Mouse (Mus musculus) neural tube, embryonic 11.5 days (tissue): Measurements from ENCODE around the gene Krt8. TPM values are rescaled to one million over a fixed set of nuclear protein-coding genes. Genes with fewer than 3 reads are reported as not detected.

Experiments
- ATAC-seq: fragments of 200-750 bp; cut with Nextera tagmentation; 2 replicates; pipeline ENCODE4 v1.8.0; 2017; ENCODE audit warnings: moderate number of reproducible peaks, mild to moderate bottlenecking, moderate TSS enrichment, moderate library complexity; ENCODE audit not compliant: insufficient read depth, low FRiP score, low TSS enrichment
- DNase-seq: peaks from one replicate; pipeline ENCODE4 v3.0.0-alpha.2; 2015; ENCODE audit warnings: low spot score
- H3K27ac ChIP-seq: fragments of 300-500 bp; sonication (generic); 2 replicates; pipeline ENCODE4 v1.5.1; 2014; ENCODE audit warnings: low read depth, mild to moderate bottlenecking, low read length
- H3K27me3 ChIP-seq: fragments of 300-500 bp; sonication (generic); 2 replicates; pipeline ENCODE4 v1.6.1; 2014; ENCODE audit warnings: mild to moderate bottlenecking, low read length, mixed read lengths; ENCODE audit not compliant: control insufficient read depth, insufficient read depth
- H3K36me3 ChIP-seq: fragments of 300-500 bp; sonication (generic); 2 replicates; pipeline ENCODE4 v1.6.1; 2014; ENCODE audit warnings: mild to moderate bottlenecking, low read length, moderate library complexity, mixed read lengths; ENCODE audit not compliant: control insufficient read depth, insufficient read depth
- H3K4me1 ChIP-seq: fragments of 300-500 bp; sonication (generic); 2 replicates; pipeline ENCODE4 v1.6.1; 2014; ENCODE audit warnings: low read length, mixed read lengths; ENCODE audit not compliant: control insufficient read depth, insufficient read depth
- H3K4me2 ChIP-seq: fragments of 300-500 bp; sonication (generic); 2 replicates; pipeline ENCODE4 v1.6.1; 2014; ENCODE audit warnings: low read depth, mild to moderate bottlenecking, moderate library complexity
- H3K4me3 ChIP-seq: fragments of 300-500 bp; sonication (generic); 2 replicates; pipeline ENCODE4 v1.5.1; 2014; ENCODE audit warnings: low read depth, low read length
- H3K9ac ChIP-seq: fragments of 300-500 bp; sonication (generic); 2 replicates; pipeline ENCODE4 v1.6.1; 2014; ENCODE audit warnings: mild to moderate bottlenecking, low read length
- H3K9me3 ChIP-seq: fragments of 300-500 bp; sonication (generic); 2 replicates; pipeline ENCODE4 v1.6.1; 2016; ENCODE audit warnings: low read length; ENCODE audit not compliant: control insufficient read depth
- WGBS: fragments of 180-500 bp; shearing (Covaris S2); extraction: QIAGEN DNeasy Blood & Tissue Kit; methylation state at CpG from one replicate; pipeline ENCODE4 v1.1.7; 2014; 5-methylcytosine and 5-hydroxymethylcytosine counted together
- polyA plus RNA-seq: library from polyadenylated mRNA; unstranded; fragments of >200 nt; fragmentation: Nextera tagmentation; extraction: Ambion mirVana; gene quantifications from 2 replicates; pipeline ENCODE4 v1.2.1, GENCODE M21; 2014

The Krt8 gene
- 13.1 and 13.5 TPM in 2 replicates for polyA plus RNA-seq

GRCm38 (mm10) chr15:102004189-102004588, at the start of gene Krt8:
Gene Krt8 (minus strand): TSS chr15:102004482.
- Histone ChIP-seq H3K4me3 (peak within 1 kb of the TSS; percentile 28), H3K27ac (no peak within 1 kb of the TSS), H3K9ac (peak within 1 kb of the TSS; percentile 44; the same call in 1 of the 2 replicates), H3K9me3 (no peaks in the 10 kb centered on the region), H3K4me2 (peak within 1 kb of the TSS; percentile 45), H3K4me1 (peaks cover 7% of the 10 kb centered on the region; the same call in 1 of the 2 replicates), H3K27me3 (peaks cover 43% of the 10 kb centered on the region), H3K36me3 (no peaks in the 10 kb centered on the region)
- DNase-seq (no peak), ATAC-seq (no peak)
- WGBS: 17% methylated on average over 11 of the region's 11 CpGs

GRCm38 (mm10) chr15:102051920-102052683, 47.8 kb upstream of the Krt8 start:
- Histone ChIP-seq H3K9me3 (no peaks in the 10 kb centered on the region), H3K27ac (no peak overlapping the region), H3K27me3 (no peaks in the 10 kb centered on the region), H3K4me1 (no peaks in the 10 kb centered on the region), H3K9ac (peak overlapping the region; percentile 65), H3K4me3 (peak overlapping the region; percentile 41), H3K36me3 (no peaks in the 10 kb centered on the region), H3K4me2 (peak overlapping the region; percentile 80)
- under 1% methylated on average over 26 of the region's 33 CpGs for WGBS
- ATAC-seq: peak; percentile 63
- peak; percentile 74 for DNase-seq

GRCm38 (mm10) chr15:102049871-102050270, 45.6 kb upstream of the Krt8 start:
- DNase-seq (no peak), ATAC-seq (no peak)
- Histone ChIP-seq H3K27ac (no peak overlapping the region), H3K4me2 (no peak overlapping the region), H3K9ac (no peak overlapping the region), H3K4me1 (no peaks in the 10 kb centered on the region), H3K9me3 (no peaks in the 10 kb centered on the region), H3K36me3 (no peaks in the 10 kb centered on the region), H3K4me3 (no peak overlapping the region), H3K27me3 (no peaks in the 10 kb centered on the region)

GRCm38 (mm10) chr15:102048006-102048405, 43.7 kb upstream of the Krt8 start:
- Histone ChIP-seq H3K9ac (no peak overlapping the region), H3K9me3 (no peaks in the 10 kb centered on the region), H3K36me3 (no peaks in the 10 kb centered on the region), H3K4me3 (no peak overlapping the region), H3K4me2 (no peak overlapping the region), H3K27ac (no peak overlapping the region), H3K4me1 (no peaks in the 10 kb centered on the region), H3K27me3 (no peaks in the 10 kb centered on the region)
- WGBS: 88% methylated on average over 6 of the region's 6 CpGs
- ATAC-seq (no peak), DNase-seq (no peak)

- H3K4me3 ChIP-seq: no peak overlapping the region
- no peak for ATAC-seq
- no peaks in the 10 kb centered on the region for H3K4me1 ChIP-seq
- no peak for DNase-seq
- no peaks in the 10 kb centered on the region for H3K27me3 ChIP-seq
- 90% methylated on average over 10 of the region's 10 CpGs for WGBS
- H3K4me2 ChIP-seq: no peak overlapping the region
- no peaks in the 10 kb centered on the region for H3K9me3 ChIP-seq
- H3K27ac ChIP-seq: no peak overlapping the region
- H3K36me3 ChIP-seq: no peaks in the 10 kb centered on the region
- no peak overlapping the region for H3K9ac ChIP-seq
These were observed 41.4 kb upstream of the Krt8 start for GRCm38 (mm10) chr15:102045691-102046090.

GRCm38 (mm10) chr15:102044745-102045144, 40.5 kb upstream of the Krt8 start:
- ATAC-seq: no peak
- no peak overlapping the region for H3K4me2 ChIP-seq
- H3K27ac ChIP-seq: no peak overlapping the region
- no peak overlapping the region for H3K9ac ChIP-seq
- H3K36me3 ChIP-seq: no peaks in the 10 kb centered on the region
- 70% methylated on average over 3 of the region's 3 CpGs for WGBS
- no peaks in the 10 kb centered on the region for H3K4me1 ChIP-seq
- no peak overlapping the region for H3K4me3 ChIP-seq
- no peak for DNase-seq
- H3K27me3 ChIP-seq: no peaks in the 10 kb centered on the region
- H3K9me3 ChIP-seq: no peaks in the 10 kb centered on the region

- ATAC-seq: no peak
These were observed 37.7 kb upstream of the Krt8 start for GRCm38 (mm10) chr15:102041951-102042350.

GRCm38 (mm10) chr15:102040277-102040676, 36.0 kb upstream of the Krt8 start:
- no peaks in the 10 kb centered on the region for H3K4me1 ChIP-seq
- DNase-seq: no peak
- no peaks in the 10 kb centered on the region for H3K36me3 ChIP-seq
- H3K4me3 ChIP-seq: no peak overlapping the region
- ATAC-seq: no peak
- H3K9ac ChIP-seq: no peak overlapping the region
- H3K4me2 ChIP-seq: no peak overlapping the region
- H3K9me3 ChIP-seq: no peaks in the 10 kb centered on the region
- 74% methylated on average over 4 of the region's 4 CpGs for WGBS
- no peak overlapping the region for H3K27ac ChIP-seq
- no peaks in the 10 kb centered on the region for H3K27me3 ChIP-seq

More at GRCm38 (mm10) chr15:102041951-102042350, 37.7 kb upstream of the Krt8 start:
- H3K4me3 ChIP-seq: no peak overlapping the region
- no peaks in the 10 kb centered on the region for H3K27me3 ChIP-seq
- no peak overlapping the region for H3K4me2 ChIP-seq
- H3K4me1 ChIP-seq: no peaks in the 10 kb centered on the region
- no peak for DNase-seq
- H3K9ac ChIP-seq: no peak overlapping the region
- H3K9me3 ChIP-seq: no peaks in the 10 kb centered on the region
- WGBS: 48% methylated on average over 7 of the region's 7 CpGs
- no peak overlapping the region for H3K27ac ChIP-seq
- H3K36me3 ChIP-seq: no peaks in the 10 kb centered on the region
